ENCODE assay signal across 9 mouse cellular contexts in the genomic region with DNA sequence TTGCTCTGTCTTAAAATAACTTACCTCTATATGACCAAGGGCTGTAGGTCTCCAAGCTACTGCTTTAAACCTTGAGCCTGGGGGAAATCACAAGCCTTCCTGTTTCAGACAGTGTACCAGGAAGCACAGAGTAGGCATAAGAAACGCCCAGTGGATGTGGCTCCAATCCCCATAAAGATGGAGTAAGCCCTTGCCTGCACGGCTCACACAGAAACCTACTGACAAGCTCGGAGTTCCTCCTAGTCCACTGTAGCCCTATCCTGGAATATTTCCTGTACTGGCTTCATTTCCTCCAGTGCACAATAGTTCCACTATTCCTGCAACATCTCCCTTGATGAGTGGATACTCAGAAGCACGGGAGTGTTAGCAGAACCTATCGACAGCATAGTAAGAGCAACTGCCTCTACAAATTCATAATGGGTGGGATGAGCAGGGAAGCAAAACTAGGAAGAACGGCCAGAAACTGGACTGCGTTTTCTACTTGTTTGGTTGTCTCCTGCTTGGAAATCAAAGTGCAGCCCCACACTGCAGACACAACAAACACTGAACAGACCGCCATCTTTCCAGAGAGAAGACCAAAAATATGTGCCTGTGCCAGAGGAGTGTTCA. TPM values are rescaled to one million over a fixed set of nuclear protein-coding genes. Genes with fewer than 3 reads are reported as not detected.
A peak's percentile ranks its signal among the peaks of the same experiment; 100 is the strongest.
DNase-seq lines count a peak whose midpoint lies in the region; ATAC-seq and TF ChIP-seq lines count a peak whose summit lies in the region.
"Had no signal": no experiment of that assay in that cellular context is flagged by ENCODE, and none has a peak within 500 bp of the region (broad histone marks: within the 10 kb centered on the region; RNA-seq: fewer than 3 reads in every experiment).

No protein-coding gene starts in this region.

- H3K4me1 ChIP-seq in liver, adult 2 months (ENCODE audit: control insufficient read depth, insufficient read depth, low read length) = peaks cover 35% of the 10 kb centered on the region
- H3K4me1 ChIP-seq in liver, embryonic 11.5 days (replicated peaks; ENCODE audit: control insufficient read depth, insufficient read depth, low read length) = peaks cover 18% of the 10 kb centered on the region
- H3K4me1 ChIP-seq in stomach, embryonic 15.5 days = 0 out of 2 replicates have a peak, but pooled peaks cover 13% of the 10 kb centered on the region

- H3K79me2 ChIP-seq in liver, adult 2 months (ENCODE audit: control insufficient read depth, insufficient read depth, low read length) = peaks cover 21% of the 10 kb centered on the region; the same call in 1 of the 2 replicates

- WGBS in liver, adult 2 months = 41% methylated on average over 8 of the region's 8 CpGs
- WGBS in liver, embryonic 11.5 days = 77% methylated on average over 8 of the region's 8 CpGs
- 65% methylated on average over 8 of the region's 8 CpGs for WGBS in stomach, embryonic 15.5 days

- TF ChIP-seq POLR2A in liver, adult 2 months (IDR thresholded peaks at IDR 0.05; ENCODE audit: extremely low read depth, insufficient read depth, low read length) = no peak

- peak overlapping the region; percentile 42 for H3K27ac ChIP-seq in liver, adult 2 months (replicated peaks; ENCODE audit: insufficient read depth, low read depth, low read length)
- H3K27ac ChIP-seq in liver, embryonic 11.5 days (ENCODE audit: low read depth, low read length) = no peak overlapping the region
- H3K27ac ChIP-seq in stomach, embryonic 15.5 days = peak overlapping the region; percentile 54

- H3K9ac ChIP-seq in liver, adult 2 months (ENCODE audit: low read depth, low read length) = peak overlapping the region; percentile 0; the same call in 1 of the 2 replicates
- no peak overlapping the region for H3K9ac ChIP-seq in liver, embryonic 11.5 days (ENCODE audit: low read depth, low read length)
- no peak overlapping the region for H3K9ac ChIP-seq in stomach, embryonic 15.5 days

- peaks cover 11% of the 10 kb centered on the region for H3K36me3 ChIP-seq in liver, adult 2 months (ENCODE audit: control insufficient read depth, insufficient read depth, low read length)
- H3K36me3 ChIP-seq in liver, embryonic 11.5 days (ENCODE audit: control insufficient read depth, insufficient read depth, low read length) = no peaks in the 10 kb centered on the region; the same call in 1 of the 2 replicates
- H3K36me3 ChIP-seq in stomach, embryonic 15.5 days = 0 out of 2 replicates have a peak, but pooled peaks cover 7% of the 10 kb centered on the region

- no peak for TF ChIP-seq CTCF in liver, adult 2 months (IDR thresholded peaks at IDR 0.05; ENCODE audit: low read depth, low read length)

- H3K27me3 ChIP-seq in liver, adult 2 months (ENCODE audit: control insufficient read depth, insufficient read depth, low read length) = no peaks in the 10 kb centered on the region
- no peaks in the 10 kb centered on the region for H3K27me3 ChIP-seq in liver, embryonic 11.5 days (replicated peaks; ENCODE audit: control insufficient read depth, insufficient read depth, low read length)
- no peaks in the 10 kb centered on the region for H3K27me3 ChIP-seq in stomach, embryonic 15.5 days (replicated peaks)

- peak; percentile 11 for DNase-seq in adrenal gland, postnatal 14 days
- DNase-seq in adrenal gland, postnatal 36 days = no peak
- peak; percentile 25 for DNase-seq in liver, adult 2 months (ENCODE audit: extremely low read depth, low read depth, low spot score)
- no peak for DNase-seq in liver
- no peak for DNase-seq in liver, embryonic 11.5 days (ENCODE audit: low spot score)
- DNase-seq in left cerebral cortex, adult 8-10 months (ENCODE audit: low spot score in 2 of 2) = no peak

- ATAC-seq in liver, embryonic 11.5 days (replicated peaks; ENCODE audit: low FRiP score) = no peak
- ATAC-seq in stomach, embryonic 15.5 days (ENCODE audit: insufficient read depth, low FRiP score, low read depth) = no peak
- no peak for ATAC-seq in megakaryocyte-erythroid progenitor cell, adult 5-6 weeks (replicated peaks; ENCODE audit: low FRiP score, low TSS enrichment, poor library complexity, severe bottlenecking)

- H3K9me3 ChIP-seq in liver, embryonic 11.5 days (ENCODE audit: control insufficient read depth, low read length) = no peaks in the 10 kb centered on the region
- H3K9me3 ChIP-seq in stomach, embryonic 15.5 days = no peaks in the 10 kb centered on the region

- 0 out of 2 replicates have a peak overlapping the region, but pooled peaks have one; percentile 11 for H3K4me2 ChIP-seq in liver, embryonic 11.5 days
- peak overlapping the region; percentile 17; the same call in 1 of the 2 replicates for H3K4me2 ChIP-seq in stomach, embryonic 15.5 days

- no peak overlapping the region for H3K4me3 ChIP-seq in liver, adult 2 months (ENCODE audit: insufficient read depth, low read depth, low read length)
- no peak overlapping the region for H3K4me3 ChIP-seq in liver, embryonic 11.5 days (ENCODE audit: low read depth, low read length)
- no peak overlapping the region for H3K4me3 ChIP-seq in stomach, embryonic 15.5 days (replicated peaks)
- H3K4me3 ChIP-seq: myocyte had no signal

RNA-seq across cellular contexts. Expression of gene Fbxl17, which starts 7.0 kb away (rescaled TPM):
- 24.2 and 30.8 TPM in 2 replicates for total RNA-seq in adrenal gland, postnatal 14 days (2021)
- total RNA-seq in adrenal gland, postnatal 36 days (2021) = 10 to 100 TPM; 33.2 to 36.1 TPM
- total RNA-seq in liver, adult 2 months (2014; rRNA removed) = 12.2 and 14.3 TPM in 2 replicates
- 5.4 TPM in 2 replicates for polyA plus RNA-seq in liver, adult 2 months (2012; rRNA removed)
- 2.8 and 3.0 TPM in 2 replicates for polyA plus RNA-seq in liver, embryonic 11.5 days (2014; fragmentation: Nextera tagmentation; extraction: Ambion mirVana)
- 5.9 and 7.2 TPM in 2 replicates for polyA plus RNA-seq in stomach, embryonic 15.5 days (2015; fragmentation: Nextera tagmentation; extraction: Ambion mirVana)
- total RNA-seq in left cerebral cortex, adult 8-10 months (2022) = 10 to 100 TPM; 55.6 to 64.1 (median 60.9) TPM
- 5.2 and 12.5 TPM in 2 replicates for total RNA-seq in megakaryocyte-erythroid progenitor cell, adult 5-6 weeks (2014; fragmentation: Nextera tagmentation)
- total RNA-seq in megakaryocyte-erythroid progenitor cell, adult 5-6 weeks (2017) = 3.7 and 7.6 TPM in 2 replicates

Comparison
In these comparisons a context has a peak if more than half of its experiments do, and no peak if none do; other contexts are left out.
1. DNase-seq: peak in adrenal gland, postnatal 14 days (single experiment) and liver, adult 2 months (single experiment); none in adrenal gland, postnatal 36 days (0 of 2), liver (single experiment), liver, embryonic 11.5 days (single experiment) and left cerebral cortex, adult 8-10 months (0 of 2).